Mouse (Mus musculus) heart, adult 9 months (tissue): ENCODE data around the gene Meis2.
A peak's percentile ranks its signal among the peaks of the same experiment; 100 is the strongest.

Source experiments
- DNase-seq, 2 experiments: peaks; one replicate each; pipeline ENCODE4 v3.0.0; 2022; ENCODE audit warnings: low spot score in 2 of 2

Meis2 gene

GRCm38 (mm10) chr2:116068461-116068860 is 2.8 kb upstream of the Meis2 start:
- DNase-seq = no peak

- no peak for DNase-seq
These were observed 2.1 kb upstream of the Meis2 start for GRCm38 (mm10) chr2:116067711-116068110.

DNA sequence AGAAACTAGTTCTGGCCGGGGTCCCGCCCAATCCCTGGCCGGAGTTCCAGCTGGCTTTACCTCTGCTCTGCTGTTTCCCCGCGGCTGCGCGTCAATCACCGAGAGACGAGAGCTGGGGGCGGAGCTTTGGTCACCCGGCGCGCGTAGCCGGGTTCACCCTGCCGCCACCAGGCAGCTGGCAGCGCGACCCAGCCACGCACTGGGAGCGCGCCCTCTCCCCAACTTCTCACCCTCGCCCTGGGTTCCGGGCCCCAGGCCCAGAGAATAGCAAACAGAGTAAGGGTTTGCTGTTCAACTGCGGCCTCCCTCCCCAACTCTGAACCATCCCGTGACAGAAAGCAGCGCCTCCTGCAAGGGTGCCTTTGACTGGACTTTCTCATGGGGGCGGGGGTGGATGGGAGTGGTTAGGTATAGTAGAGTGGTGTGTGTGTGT is 1.4 kb upstream of the Meis2 start:
- peak; percentile 85 to 90 for DNase-seq

DNA sequence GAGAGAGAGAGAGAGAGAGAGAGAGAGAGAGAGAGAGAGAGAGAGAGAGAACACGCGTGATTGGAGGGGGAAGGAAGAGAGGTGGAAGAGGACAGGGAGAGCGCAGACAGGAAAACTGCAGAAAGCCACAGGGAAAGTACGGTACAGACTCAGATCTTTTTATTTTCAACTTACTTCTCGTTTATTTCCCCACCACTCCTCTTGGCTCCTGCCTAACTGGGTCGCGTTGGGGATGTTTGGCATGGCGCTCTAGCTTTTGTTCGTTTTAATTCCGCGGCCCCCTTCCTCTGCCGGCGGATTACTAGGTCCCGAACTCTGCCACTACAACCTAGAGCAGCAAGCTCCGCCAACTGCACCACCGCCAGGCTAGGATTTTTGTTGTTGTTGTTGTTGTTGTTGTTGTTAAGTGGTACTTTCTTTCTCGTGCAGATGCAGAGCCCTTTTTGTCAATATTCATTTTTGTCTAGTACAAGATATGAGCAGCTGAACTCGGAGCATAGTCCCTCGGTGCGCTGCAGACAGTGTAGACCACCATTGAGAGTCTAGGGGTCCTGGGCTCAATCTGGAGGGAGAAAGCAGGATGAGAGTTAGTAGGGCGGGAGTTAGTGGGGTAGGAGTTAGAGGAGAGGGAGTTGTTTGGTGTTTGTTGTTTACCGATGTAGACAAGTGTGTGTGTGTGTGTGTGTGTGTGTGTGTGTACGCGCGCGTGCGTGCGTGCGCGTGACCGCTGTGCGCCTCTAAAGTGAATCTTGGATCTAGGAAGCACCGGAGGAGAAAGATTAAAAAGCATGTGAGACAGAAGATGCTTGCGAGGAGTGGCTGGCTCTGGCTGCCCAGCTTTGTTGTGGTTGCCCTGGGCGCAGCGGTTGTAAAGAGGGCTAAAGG is 660 bp upstream of the Meis2 start:
- DNase-seq = no peak

DNA sequence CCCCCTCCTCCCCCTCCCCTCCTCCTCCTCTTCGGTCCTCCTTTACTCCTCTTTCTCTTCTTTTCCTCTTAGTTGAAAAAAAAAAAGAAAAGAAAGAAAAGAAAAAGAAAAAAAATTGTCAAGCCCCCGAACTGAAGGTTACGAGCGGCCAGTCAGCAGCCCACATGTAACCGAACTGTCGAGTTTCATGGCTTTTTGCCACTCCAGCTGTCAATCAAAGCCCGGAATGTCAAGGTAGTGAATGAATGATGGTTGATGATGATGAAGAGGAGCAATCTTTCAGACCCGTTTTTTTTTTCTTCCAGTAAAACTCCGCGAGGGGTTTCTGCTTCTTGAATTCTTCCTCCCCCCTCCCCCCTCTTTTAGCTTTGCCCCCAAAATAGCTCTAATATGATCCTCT is 582 bp downstream of the Meis2 start:
- DNase-seq = no peak

- DNase-seq = no peak
These were observed 1.1 kb downstream of the Meis2 start for GRCm38 (mm10) chr2:116064521-116064920.

GRCm38 (mm10) chr2:116063819-116064293 is 1.8 kb downstream of the Meis2 start:
- DNase-seq = no peak

DNA sequence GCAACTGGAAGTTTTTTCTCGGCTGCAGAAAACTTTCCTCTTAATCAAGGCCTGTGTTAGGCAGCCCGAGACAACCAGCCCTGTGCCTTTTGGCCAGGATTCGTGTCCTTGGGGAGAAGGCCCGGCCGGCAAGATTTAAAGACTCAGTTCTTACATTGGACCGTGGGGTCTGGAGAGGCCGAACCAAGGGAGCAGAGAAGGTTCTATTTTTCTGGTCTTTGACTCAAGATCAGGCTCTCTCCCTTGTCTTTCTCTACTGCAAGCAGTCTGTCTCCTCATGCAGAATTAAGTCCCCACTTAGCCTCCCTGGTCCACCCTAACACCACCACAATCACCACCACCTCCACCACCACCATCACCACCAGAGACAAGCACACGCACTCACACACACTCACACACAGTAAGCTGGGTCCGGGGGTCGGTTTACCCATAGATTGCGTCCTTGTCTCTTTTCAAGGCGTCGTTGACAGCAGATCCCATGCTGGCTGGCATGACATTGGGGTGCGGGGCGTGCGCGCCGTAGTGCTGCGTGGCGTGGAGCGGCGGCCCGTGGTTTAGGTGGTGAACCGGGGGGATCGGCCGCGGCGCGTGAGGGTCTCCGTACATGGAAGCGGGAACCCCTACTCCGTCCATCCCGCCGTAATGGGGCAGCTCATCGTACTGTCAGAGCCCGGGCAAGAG is 2.7 kb downstream of the Meis2 start:
- DNase-seq = no peak

- no peak for DNase-seq
These were observed 3.4 kb downstream of the Meis2 start for GRCm38 (mm10) chr2:116062251-116062651.

- DNase-seq = no peak
These were observed 4.1 kb downstream of the Meis2 start for GRCm38 (mm10) chr2:116061401-116062021.

- no peak for DNase-seq
These were observed 4.8 kb downstream of the Meis2 start for GRCm38 (mm10) chr2:116060701-116061400.

- no peak for DNase-seq
These were observed 5.4 kb downstream of the Meis2 start for GRCm38 (mm10) chr2:116060210-116060609.

DNA sequence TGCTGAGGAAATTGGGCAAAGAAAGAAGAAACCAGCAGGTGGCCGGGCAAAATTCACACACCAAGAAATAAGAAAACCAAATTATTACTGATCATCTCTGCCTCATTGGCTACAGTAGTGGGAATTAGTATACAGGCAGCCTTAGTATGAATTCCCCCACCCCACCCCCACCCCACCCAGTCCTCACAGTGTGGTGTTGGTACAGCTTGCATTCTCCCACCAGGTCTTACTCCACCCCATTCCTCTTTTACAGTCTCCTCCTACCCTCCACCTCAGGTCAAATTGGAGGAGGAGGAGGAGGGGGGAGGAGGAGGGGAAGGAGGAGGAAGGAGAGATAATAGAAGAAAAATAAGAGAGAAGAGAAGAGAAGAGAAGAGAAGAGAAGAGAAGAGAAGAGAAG is 6.0 kb downstream of the Meis2 start:
- DNase-seq = no peak

GRCm38 (mm10) chr2:116059066-116059465 is 6.6 kb downstream of the Meis2 start:
- no peak for DNase-seq

- no peak for DNase-seq
These were observed 7.1 kb downstream of the Meis2 start for GRCm38 (mm10) chr2:116058511-116058910.

DNA sequence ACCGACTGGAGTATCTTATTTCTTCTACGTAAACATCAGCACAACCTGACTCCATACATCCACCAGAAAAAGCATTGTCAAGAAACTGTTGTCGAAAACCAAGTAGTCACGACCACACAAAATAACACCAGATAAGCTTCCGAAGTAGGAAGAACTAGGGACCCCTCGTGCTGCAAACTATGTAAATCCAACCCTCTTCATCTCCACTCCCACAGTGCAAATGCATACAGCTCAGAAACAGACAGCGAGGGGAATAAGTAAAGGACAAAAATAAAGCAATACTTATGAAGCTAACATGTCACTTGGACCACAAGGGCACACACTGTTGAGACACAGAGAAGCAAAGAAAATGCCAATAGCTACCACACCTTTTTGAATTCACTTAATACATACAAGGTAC is 8.8 kb downstream of the Meis2 start:
- no peak for DNase-seq

GRCm38 (mm10) chr2:116055686-116056620 is 9.7 kb downstream of the Meis2 start:
- no peak for DNase-seq

- DNase-seq = no peak
These were observed 11.7 kb downstream of the Meis2 start for GRCm38 (mm10) chr2:116053931-116054330.

GRCm38 (mm10) chr2:116052688-116053421 is 12.8 kb downstream of the Meis2 start:
- DNase-seq = no peak
